Mouse (Mus musculus): ENCODE measurements at regions not wholly inside any gene's neighbourhood (a gene's known extent, or its start where the extent isn't known, plus 50 kb on each side); places are given as distances from the start of the nearest gene placed in this dataset.

DNA sequence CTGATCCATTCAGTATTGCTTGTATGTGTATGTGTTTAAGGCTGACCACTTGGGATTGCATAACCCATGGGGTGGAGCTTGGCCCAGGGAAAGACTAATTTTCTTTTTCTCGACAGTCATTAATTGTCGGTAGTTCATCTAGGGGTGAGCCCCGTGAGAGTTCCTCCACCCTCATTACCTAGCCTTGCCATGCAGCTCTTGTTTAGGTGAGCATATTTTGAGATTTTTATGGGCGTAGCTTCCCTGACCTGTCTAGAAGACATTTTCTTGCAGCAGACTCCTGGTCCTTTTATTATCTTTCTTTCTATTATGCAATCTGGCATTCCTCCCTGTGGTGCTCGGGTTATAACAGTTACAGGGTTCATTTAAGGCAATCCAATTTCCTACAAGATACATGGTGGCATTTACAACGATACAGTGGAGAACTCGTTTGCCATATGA, 74.4 kb upstream of the Raph1 start:
- no peaks in the 10 kb centered on the region for H3K9me3 ChIP-seq (ENCODE audit: low read length)
- no peaks in the 10 kb centered on the region for H3K36me3 ChIP-seq (ENCODE audit: insufficient read depth, low read length)
- no peak overlapping the region for H3K4me2 ChIP-seq (replicated peaks; ENCODE audit: low read depth, low read length)
- no peak overlapping the region for H3K4me3 ChIP-seq (ENCODE audit: low read depth, low read length)
- ATAC-seq (0 out of 2 replicates have a peak, but pooled peaks have one; percentile 26), DNase-seq (ENCODE audit: low spot score) (peak; percentile 32)
- WGBS, result 44% methylated on average over 7 of the region's 7 CpGs
- H3K27me3 ChIP-seq (replicated peaks; ENCODE audit: insufficient read depth, low read length), result no peaks in the 10 kb centered on the region
- no peak overlapping the region for H3K9ac ChIP-seq (replicated peaks; ENCODE audit: low read depth)
- TF ChIP-seq CTCF (IDR thresholded peaks at IDR 0.05) (no peak), EP300 (IDR thresholded peaks at IDR 0.05) (no peak)
- peaks cover 4% of the 10 kb centered on the region; the same call in 1 of the 2 replicates for H3K4me1 ChIP-seq (ENCODE audit: insufficient read depth, low read depth, low read length)
- H3K27ac ChIP-seq (ENCODE audit: low read length), result no peak overlapping the region

DNA sequence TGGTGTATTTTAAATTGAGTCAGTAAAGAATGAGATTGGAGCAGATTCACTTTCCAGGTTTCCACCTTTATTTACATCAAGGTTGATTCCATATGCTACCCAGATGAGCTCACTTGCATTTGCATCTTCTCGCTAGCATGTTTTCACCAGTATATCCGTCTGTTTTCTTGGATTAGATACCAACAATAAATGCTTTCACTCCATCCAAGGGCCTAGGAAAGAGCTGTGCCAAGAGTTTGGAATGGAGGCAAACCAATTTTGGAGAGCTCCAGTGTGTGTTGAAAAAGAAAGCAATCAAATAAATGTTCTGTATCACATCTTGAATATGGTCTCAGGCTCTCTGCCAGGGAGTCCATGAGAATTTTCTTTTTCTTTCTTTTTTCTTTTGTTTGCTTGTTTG, 72.6 kb upstream of the Raph1 start:
- H3K27me3 ChIP-seq (replicated peaks; ENCODE audit: insufficient read depth, low read length), result no peaks in the 10 kb centered on the region
- peaks cover 4% of the 10 kb centered on the region; the same call in 1 of the 2 replicates for H3K4me1 ChIP-seq (ENCODE audit: insufficient read depth, low read depth, low read length)
- no peak overlapping the region for H3K4me2 ChIP-seq (replicated peaks; ENCODE audit: low read depth, low read length)
- H3K27ac ChIP-seq (ENCODE audit: low read length), result no peak overlapping the region
- H3K9me3 ChIP-seq (ENCODE audit: low read length), result no peaks in the 10 kb centered on the region
- ATAC-seq (no peak), DNase-seq (ENCODE audit: low spot score) (no peak)
- H3K9ac ChIP-seq (replicated peaks; ENCODE audit: low read depth), result no peak overlapping the region
- H3K4me3 ChIP-seq (ENCODE audit: low read depth, low read length), result no peak overlapping the region
- H3K36me3 ChIP-seq (ENCODE audit: insufficient read depth, low read length), result no peaks in the 10 kb centered on the region
- TF ChIP-seq EP300 (IDR thresholded peaks at IDR 0.05), result no peak
- TF ChIP-seq CTCF (IDR thresholded peaks at IDR 0.05), result no peak
- 65% methylated on average over 2 of the region's 2 CpGs for WGBS

DNA sequence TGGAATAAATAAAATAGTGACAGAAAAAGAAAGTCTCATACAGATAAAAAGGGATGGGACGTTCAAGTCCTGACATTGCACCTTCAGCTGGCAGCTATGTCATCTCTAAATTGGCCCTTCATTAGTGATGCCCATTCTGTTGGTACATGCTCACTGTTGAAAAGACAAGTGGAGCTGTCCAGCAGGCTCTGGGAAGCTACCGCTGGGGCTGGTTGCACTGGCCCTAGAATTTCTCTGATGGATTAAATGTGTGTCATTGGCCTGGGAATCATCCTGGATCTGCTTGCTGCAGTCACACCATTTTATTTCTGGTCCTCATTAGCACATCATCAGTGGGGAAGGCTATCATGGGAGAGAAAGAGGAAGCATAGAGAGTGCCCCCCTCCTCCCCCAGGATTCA, 72.2 kb upstream of the Raph1 start:
- no peaks in the 10 kb centered on the region for H3K27me3 ChIP-seq (replicated peaks; ENCODE audit: insufficient read depth, low read length)
- no peak overlapping the region for H3K27ac ChIP-seq (ENCODE audit: low read length)
- WGBS, result 66% methylated on average over 2 of the region's 2 CpGs
- H3K4me1 ChIP-seq (ENCODE audit: insufficient read depth, low read depth, low read length), result peaks cover 4% of the 10 kb centered on the region; the same call in 1 of the 2 replicates
- DNase-seq (ENCODE audit: low spot score), result no peak
- H3K9me3 ChIP-seq (ENCODE audit: low read length), result no peaks in the 10 kb centered on the region
- no peaks in the 10 kb centered on the region for H3K36me3 ChIP-seq (ENCODE audit: insufficient read depth, low read length)
- no peak overlapping the region for H3K4me3 ChIP-seq (ENCODE audit: low read depth, low read length)
- no peak overlapping the region for H3K4me2 ChIP-seq (replicated peaks; ENCODE audit: low read depth, low read length)
- no peak overlapping the region for H3K9ac ChIP-seq (replicated peaks; ENCODE audit: low read depth)
- no peak for TF ChIP-seq EP300 (IDR thresholded peaks at IDR 0.05)
- TF ChIP-seq CTCF (IDR thresholded peaks at IDR 0.05), result no peak
- ATAC-seq, result no peak

DNA sequence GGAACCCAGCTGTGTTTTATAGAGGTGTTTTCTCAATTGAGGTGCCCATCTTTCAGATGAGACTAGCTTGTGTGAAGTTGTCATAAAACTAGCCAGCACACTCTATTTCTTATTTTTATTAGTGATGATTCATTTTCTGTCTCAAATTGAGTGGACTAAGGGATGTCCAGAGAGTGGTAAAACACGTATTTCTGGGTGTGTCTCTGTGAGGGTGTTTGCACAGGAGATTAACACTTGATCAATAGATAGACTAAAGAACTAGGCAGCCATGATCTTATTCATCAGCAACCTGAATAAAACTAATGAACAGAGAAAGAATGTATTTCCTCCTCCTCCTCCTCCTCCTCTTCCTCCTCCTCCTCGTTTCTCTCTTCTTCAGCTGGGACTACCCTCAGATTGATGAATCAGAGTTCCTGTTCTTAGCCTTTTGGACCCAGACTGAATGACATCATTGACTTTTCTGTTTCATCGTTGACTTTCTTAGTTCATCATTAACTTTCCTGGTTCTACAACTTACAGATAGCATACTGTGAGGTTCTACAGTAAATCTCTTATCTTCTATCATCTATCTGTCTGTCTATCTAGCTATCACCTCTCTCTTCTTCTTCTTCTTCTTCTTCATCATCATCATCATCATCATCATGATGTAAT, 70.0 kb upstream of the Raph1 start:
- H3K27ac ChIP-seq (ENCODE audit: low read length), result no peak overlapping the region
- no peak for ATAC-seq
- H3K36me3 ChIP-seq (ENCODE audit: insufficient read depth, low read length), result no peaks in the 10 kb centered on the region
- no peak overlapping the region for H3K4me2 ChIP-seq (replicated peaks; ENCODE audit: low read depth, low read length)
- TF ChIP-seq EP300 (IDR thresholded peaks at IDR 0.05) (no peak), CTCF (IDR thresholded peaks at IDR 0.05) (no peak)
- H3K9me3 ChIP-seq (ENCODE audit: low read length), result no peaks in the 10 kb centered on the region
- DNase-seq (ENCODE audit: low spot score), result no peak
- H3K4me1 ChIP-seq (ENCODE audit: insufficient read depth, low read depth, low read length), result peaks cover 4% of the 10 kb centered on the region; the same call in 1 of the 2 replicates
- H3K27me3 ChIP-seq (replicated peaks; ENCODE audit: insufficient read depth, low read length), result no peaks in the 10 kb centered on the region
- WGBS, result 53% methylated on average over 3 of the region's 3 CpGs
- H3K9ac ChIP-seq (replicated peaks; ENCODE audit: low read depth), result no peak overlapping the region
- H3K4me3 ChIP-seq (ENCODE audit: low read depth, low read length), result no peak overlapping the region

DNA sequence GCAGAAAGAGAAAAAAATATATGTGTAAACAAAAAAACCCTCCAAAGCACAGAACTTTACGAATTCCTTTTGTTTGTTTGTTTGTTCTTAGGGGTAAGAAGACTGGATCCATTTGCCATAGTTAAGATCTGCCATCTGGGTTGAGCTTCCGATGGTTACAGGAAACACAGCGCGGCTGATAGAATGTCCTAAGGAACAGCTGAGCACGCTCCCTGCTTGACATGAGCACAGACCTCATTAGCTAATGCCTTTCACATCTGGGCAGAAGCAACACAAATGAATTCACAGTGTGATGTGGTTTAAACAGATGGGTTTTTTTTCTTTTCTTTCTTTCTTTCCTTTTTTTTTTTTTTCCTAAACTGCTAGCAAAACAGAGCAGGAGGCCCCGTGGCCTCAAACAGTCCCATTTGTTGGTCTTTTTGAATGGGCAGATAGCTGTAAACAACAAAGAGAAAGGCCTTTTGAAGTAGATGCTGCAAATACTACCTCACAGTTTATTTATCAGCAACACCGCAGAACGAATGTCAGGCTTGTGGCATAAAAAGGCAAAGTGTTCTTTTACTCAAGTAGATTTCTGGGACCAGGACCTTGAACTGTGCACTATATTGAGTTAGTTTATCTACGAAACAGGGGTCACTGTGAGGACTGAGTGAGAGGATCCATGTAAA, 61.0 kb upstream of the Raph1 start:
- H3K27ac ChIP-seq (ENCODE audit: low read length), result no peak overlapping the region
- no peak overlapping the region for H3K4me3 ChIP-seq (ENCODE audit: low read depth, low read length)
- H3K36me3 ChIP-seq (ENCODE audit: insufficient read depth, low read length), result no peaks in the 10 kb centered on the region
- no peak overlapping the region for H3K4me2 ChIP-seq (replicated peaks; ENCODE audit: low read depth, low read length)
- H3K27me3 ChIP-seq (replicated peaks; ENCODE audit: insufficient read depth, low read length), result no peaks in the 10 kb centered on the region
- DNase-seq (ENCODE audit: low spot score) (peak; percentile 78), ATAC-seq (peak; percentile 88)
- H3K9me3 ChIP-seq (ENCODE audit: low read length), result no peaks in the 10 kb centered on the region
- H3K4me1 ChIP-seq (ENCODE audit: insufficient read depth, low read depth, low read length), result no peaks in the 10 kb centered on the region; the same call in 1 of the 2 replicates
- WGBS, result 27% methylated on average over 9 of the region's 9 CpGs
- H3K9ac ChIP-seq (replicated peaks; ENCODE audit: low read depth), result no peak overlapping the region
- no peak for TF ChIP-seq EP300 (IDR thresholded peaks at IDR 0.05)
- no peak for TF ChIP-seq CTCF (IDR thresholded peaks at IDR 0.05)

DNA sequence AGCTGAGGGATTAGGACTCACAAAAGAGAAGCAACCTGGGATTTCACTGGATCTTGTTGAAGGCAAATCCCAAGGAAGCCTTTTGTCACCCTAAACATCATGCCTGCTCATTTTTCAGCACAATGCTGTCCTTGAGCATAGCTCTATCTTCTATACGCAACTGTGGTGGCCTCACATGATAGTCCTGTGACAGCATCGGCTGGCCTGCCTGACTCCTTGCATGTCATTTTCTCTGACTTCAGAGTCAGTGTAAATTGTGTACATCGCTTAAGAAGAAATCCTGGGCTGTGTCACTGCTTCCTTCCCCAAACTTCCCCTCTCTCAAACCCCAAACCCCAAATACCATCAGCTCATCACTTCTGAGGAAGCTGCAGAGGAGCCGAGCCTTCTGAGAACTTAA, 60.5 kb upstream of the Raph1 start:
- Histone ChIP-seq H3K36me3 (ENCODE audit: insufficient read depth, low read length) (no peaks in the 10 kb centered on the region), H3K27ac (ENCODE audit: low read length) (peak overlapping the region; percentile 65; the same call in 1 of the 2 replicates)

More for the DNA sequence above, 60.5 kb upstream of the Raph1 start:
- TF ChIP-seq CTCF (IDR thresholded peaks at IDR 0.05), result no peak
- TF ChIP-seq EP300 (IDR thresholded peaks at IDR 0.05), result no peak
- Histone ChIP-seq H3K4me3 (ENCODE audit: low read depth, low read length) (no peak overlapping the region), H3K4me1 (ENCODE audit: insufficient read depth, low read depth, low read length) (no peaks in the 10 kb centered on the region; the same call in 1 of the 2 replicates), H3K27me3 (replicated peaks; ENCODE audit: insufficient read depth, low read length) (no peaks in the 10 kb centered on the region), H3K4me2 (replicated peaks; ENCODE audit: low read depth, low read length) (no peak overlapping the region), H3K9me3 (ENCODE audit: low read length) (no peaks in the 10 kb centered on the region), H3K9ac (replicated peaks; ENCODE audit: low read depth) (no peak overlapping the region)
- no peak for DNase-seq (ENCODE audit: low spot score)
- ATAC-seq, result peak; percentile 39
- 44% methylated on average over 4 of the region's 4 CpGs for WGBS
